Mouse (Mus musculus): ENCODE results near the gene Gm7233. TPM values are rescaled to one million over a fixed set of nuclear protein-coding genes. Genes with fewer than 3 reads are reported as not detected.
"Not testable (repeated sequence)": the region's sequence is repeated elsewhere in the genome, so short reads cannot be mapped to it uniquely, and the experiment has no call there.

Gm7233 gene
- not detected in 2 replicates for total RNA-seq (2021)
- long read RNA-seq: 0 reads

GRCm38 (mm10) chr14:43179567-43179966, at the start of gene Gm7233:
Gene Gm7233 (plus strand): TSS chr14:43179867.
- not testable (repeated sequence) for DNase-seq

- DNase-seq: not testable (repeated sequence)
Observed at GRCm38 (mm10) chr14:43167189-43167588, 12.5 kb upstream of the Gm7233 start.

GRCm38 (mm10) chr14:43167942-43168341, 11.7 kb upstream of the Gm7233 start:
- DNase-seq: not testable (repeated sequence)

GRCm38 (mm10) chr14:43168573-43169170, 11.0 kb upstream of the Gm7233 start:
- not testable (repeated sequence) for DNase-seq

- DNase-seq: not testable (repeated sequence)
Observed at GRCm38 (mm10) chr14:43235204-43235603, 55.5 kb downstream of the Gm7233 start, which contains the start of gene Gm8122. Gene Gm8122 (minus strand): TSS chr14:43235304.

Other genes with a start within 250 kb of the Gm7233 start
- gene Gm8082, start 186.2 kb upstream of the Gm7233 start, total RNA-seq (2021): not detected in 2 replicates
- gene Gm10376, start 164.2 kb upstream of the Gm7233 start, total RNA-seq (2021): not detected in 2 replicates
- not detected in 2 replicates for gene Gm8094, start 103.2 kb upstream of the Gm7233 start, total RNA-seq (2021)
- not detected in 2 replicates for gene Gm8104, start 79.3 kb upstream of the Gm7233 start, total RNA-seq (2021)
- not detected in 2 replicates for gene Gm8122, start 55.4 kb downstream of the Gm7233 start, total RNA-seq (2021)
- gene Gm8126, start 78.8 kb downstream of the Gm7233 start, total RNA-seq (2021): not detected in 2 replicates
- gene Gm9732, start 95.2 kb downstream of the Gm7233 start, total RNA-seq (2021): not detected in 2 replicates
- not detected in 2 replicates for gene Gm8127, start 114.0 kb downstream of the Gm7233 start, total RNA-seq (2021)
- gene 1700001F09Rik, start 167.9 kb downstream of the Gm7233 start, total RNA-seq (2021): not detected in 2 replicates
- not detected in 2 replicates for gene Gm8138, start 236.5 kb downstream of the Gm7233 start, total RNA-seq (2021)